Mouse (Mus musculus) frontal cortex, adult 2 months (tissue): Measurements from ENCODE around the gene 9930021J03Rik. TPM values are rescaled to one million over a fixed set of nuclear protein-coding genes. Genes with fewer than 3 reads are reported as not detected.

Source experiments
- DNase-seq, 2 experiments: peaks; one replicate each; pipeline ENCODE4 v3.0.0; 2022; ENCODE audit warnings: low spot score in 1 of 2; ENCODE audit errors: extremely low spot score in 1 of 2
- polyA plus RNA-seq: library from polyadenylated mRNA; depleted of rRNA; stranded (reverse); fragments of >200 nt; gene quantifications from 2 replicates; pipeline ENCODE4 v1.2.3, GENCODE M21; 2012

The 9930021J03Rik gene
- polyA plus RNA-seq, 1 experiment, result 32.5 TPM

DNA sequence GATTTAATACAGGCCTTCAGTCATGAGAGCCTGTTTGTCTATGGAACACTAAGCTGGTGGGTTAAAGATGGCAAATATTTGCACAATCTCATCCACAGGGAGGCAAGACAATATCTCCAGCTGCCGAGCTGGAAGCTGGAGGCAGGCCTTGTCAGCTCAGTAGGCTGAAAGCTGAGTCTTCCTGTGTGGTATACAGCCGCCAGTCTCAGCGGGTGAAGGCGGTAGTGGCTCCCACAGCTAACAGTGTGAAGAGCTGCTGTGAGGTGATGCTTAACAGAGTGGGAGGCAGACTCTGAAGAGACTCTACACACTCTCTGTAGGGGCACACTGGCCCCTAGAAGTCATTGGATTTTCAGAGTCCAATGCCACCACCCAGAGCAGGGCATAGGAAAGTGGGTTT lies 104.1 kb downstream of the 9930021J03Rik start:
- DNase-seq, result peak in 1 of 2 experiments; percentile 51

GRCm38 (mm10) chr19:29697245-29697874 lies 108.4 kb downstream of the 9930021J03Rik start, which contains the start of gene Mlana:
Gene Mlana (plus strand): TSS chr19:29697824.
- peak in 1 of 2 experiments; percentile 6 for DNase-seq

GRCm38 (mm10) chr19:29696840-29697239 lies 108.9 kb downstream of the 9930021J03Rik start:
- no peak for DNase-seq

- DNase-seq, result peak in 1 of 2 experiments; percentile 55
Measured at GRCm38 (mm10) chr19:29696309-29696708, 109.5 kb downstream of the 9930021J03Rik start.

DNA sequence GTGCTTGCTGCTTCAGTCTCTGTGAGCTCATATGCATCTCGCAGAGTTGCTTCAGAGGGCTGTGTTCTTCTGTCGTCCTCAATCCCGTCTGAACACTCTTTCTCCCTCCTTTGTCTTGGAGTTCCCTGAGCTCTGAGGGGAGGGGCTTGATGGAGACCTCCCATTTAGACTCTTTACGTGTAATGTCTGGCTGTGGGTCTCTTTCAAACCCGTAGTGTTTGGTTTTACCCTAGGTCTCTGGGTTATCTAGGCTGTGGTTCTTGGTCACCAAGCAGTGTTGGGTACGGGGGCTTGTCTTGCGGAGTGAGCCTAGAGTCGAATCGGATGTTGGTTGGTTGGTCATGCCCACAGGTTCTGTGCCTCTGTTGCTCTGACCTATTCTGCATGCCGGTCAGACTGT lies 110.7 kb downstream of the 9930021J03Rik start:
- no peak for DNase-seq

DNA sequence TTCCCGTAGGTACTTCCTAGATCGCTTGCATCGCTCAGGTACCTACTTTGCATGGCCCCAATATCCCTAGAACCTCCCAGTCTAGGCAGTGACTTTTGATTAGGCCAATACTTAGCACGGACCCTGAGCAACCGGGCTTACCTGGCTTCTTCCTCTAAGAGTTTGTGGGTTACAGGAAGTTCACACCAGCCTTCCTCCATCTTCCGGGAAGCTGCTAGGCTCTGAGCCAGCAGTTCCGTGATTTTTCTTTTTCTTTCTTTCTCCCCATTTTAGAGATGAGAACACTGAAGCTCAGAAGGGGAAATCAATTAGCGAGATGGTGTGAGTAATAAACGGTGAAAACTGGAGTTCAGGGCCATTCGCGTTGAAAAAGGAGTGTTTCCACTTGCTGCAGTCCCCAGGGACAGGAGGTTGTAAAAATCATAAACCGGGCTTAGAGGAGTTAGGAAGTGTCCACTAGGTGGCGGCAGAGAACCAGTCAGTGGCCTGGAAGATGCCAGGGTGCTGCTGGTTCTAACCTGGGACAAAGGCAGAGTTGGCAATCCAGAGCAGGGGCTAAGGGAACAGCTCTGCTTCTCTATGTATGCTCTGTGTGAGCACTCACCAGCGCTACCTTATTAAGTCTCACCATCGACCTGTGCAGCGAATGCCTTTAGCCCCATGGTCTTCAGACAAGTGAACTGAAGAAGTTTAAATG lies 121.8 kb downstream of the 9930021J03Rik start:
- DNase-seq, result peak; percentile 48 to 95

GRCm38 (mm10) chr19:29680182-29681152 lies 125.3 kb downstream of the 9930021J03Rik start:
- no peak for DNase-seq

GRCm38 (mm10) chr19:29678181-29678778 lies 127.5 kb downstream of the 9930021J03Rik start:
- no peak for DNase-seq

DNA sequence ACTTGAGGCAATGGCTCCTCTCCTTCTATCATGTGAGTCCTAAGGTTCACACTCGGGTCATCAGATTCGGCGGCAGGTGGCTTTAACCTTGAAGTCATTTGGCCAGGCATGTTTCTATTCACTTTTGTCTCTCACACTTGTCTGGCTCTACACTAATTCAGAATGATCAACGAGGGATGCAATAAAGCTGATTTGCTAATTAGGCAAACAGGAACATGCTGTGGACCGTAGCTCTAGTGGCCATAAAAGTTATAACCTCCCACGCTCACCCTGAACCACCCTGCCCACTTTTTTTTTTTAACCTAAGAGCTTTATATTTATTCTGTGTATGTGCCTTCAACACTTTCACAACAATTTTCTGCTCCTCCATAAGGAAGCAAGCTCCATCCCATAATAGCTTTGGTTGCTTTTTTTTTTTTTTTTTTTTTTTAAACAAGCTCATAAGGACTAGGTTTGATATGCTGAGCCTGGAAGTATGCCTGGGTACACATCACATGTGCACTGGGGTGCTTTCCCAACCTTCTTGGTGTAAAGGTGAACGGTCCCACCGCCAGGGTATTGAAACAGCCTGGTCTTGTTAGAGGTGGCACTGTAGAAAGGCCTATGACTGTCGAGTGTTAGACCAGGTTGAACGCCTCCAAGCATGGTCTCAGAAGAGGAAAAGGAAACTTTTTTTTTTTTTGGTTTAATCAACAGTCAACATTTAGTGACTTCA lies 129.2 kb downstream of the 9930021J03Rik start:
- DNase-seq, result no peak

DNA sequence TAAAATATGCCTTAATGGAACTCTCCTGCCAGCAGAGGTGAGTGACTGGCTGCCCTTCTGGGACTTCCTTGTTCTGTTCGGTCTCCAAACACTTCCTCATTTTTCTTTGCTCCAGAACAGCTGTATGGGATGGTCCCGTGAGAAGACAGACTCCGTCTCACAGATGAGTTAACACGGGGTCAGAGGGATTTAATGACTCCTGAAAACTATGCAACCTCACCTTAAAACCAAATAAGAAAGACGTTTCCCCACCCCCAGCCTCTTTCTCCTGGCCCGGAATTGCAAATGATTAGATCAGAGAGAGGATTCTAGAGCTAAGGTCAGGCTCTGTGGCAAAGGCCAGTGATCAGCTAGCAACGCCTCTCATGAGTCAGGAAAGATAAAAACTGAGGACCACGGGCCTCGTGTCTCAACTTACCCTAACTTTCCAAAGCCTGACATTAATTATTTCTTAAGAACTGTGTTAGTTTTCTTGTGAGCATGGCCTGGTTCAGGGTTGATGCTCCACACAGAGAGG lies 130.2 kb downstream of the 9930021J03Rik start:
- no peak for DNase-seq

- DNase-seq, result no peak
Measured at GRCm38 (mm10) chr19:29674946-29675345, 130.8 kb downstream of the 9930021J03Rik start.

- no peak for DNase-seq
Measured at GRCm38 (mm10) chr19:29672660-29673059, 133.1 kb downstream of the 9930021J03Rik start.

DNA sequence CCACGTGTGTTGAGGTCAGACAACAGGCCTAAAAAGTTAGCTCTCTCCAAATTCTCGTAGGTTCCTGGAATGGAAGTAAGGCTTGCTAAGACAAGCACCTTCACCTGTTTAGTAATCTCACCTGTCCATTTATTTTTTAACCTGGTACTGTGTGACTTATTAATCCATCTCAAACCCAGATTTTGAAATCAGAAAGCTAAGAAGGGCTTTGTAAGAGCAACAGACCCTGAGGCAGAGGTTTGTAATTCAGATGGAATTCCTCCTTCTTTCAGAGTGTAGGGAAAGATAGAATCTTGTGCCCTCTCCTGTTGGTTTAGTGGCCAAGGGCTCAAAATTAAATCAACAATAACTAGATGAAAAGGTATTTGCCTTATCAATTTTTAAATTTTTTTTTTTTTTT lies 134.6 kb downstream of the 9930021J03Rik start:
- DNase-seq, result no peak

- DNase-seq, result no peak
Measured at GRCm38 (mm10) chr19:29670247-29670646, 135.5 kb downstream of the 9930021J03Rik start.

GRCm38 (mm10) chr19:29668135-29668534 lies 137.7 kb downstream of the 9930021J03Rik start:
- no peak for DNase-seq

DNA sequence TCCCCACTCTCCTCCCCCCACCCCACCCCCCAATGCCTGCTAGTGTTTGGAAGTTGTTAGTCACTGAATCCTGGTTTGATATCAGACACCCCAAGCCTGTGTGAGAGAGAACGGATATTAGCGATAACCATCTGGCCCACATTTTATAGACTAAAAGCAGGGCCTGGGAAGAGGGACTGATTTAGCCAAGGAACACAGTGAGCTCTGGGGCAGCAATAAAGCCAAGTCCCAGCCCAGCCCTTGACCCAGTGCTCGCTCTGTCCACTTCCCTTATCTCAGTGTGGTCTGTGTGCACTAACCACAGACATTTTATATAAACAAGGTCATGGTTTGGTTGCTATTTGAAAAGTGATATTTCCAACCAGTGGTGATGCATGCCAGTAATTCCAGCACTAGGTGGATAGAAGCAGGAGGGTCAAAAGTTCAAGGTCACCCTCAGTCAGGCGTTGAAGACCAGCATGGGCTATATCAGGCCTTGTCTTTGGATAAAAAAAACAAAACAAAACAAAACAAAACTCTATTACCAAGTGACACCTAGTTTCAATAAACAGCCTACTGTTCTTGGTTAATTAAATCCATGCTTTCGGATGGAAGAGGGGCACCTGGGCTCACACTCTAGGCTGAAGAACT lies 138.7 kb downstream of the 9930021J03Rik start:
- no peak for DNase-seq

DNA sequence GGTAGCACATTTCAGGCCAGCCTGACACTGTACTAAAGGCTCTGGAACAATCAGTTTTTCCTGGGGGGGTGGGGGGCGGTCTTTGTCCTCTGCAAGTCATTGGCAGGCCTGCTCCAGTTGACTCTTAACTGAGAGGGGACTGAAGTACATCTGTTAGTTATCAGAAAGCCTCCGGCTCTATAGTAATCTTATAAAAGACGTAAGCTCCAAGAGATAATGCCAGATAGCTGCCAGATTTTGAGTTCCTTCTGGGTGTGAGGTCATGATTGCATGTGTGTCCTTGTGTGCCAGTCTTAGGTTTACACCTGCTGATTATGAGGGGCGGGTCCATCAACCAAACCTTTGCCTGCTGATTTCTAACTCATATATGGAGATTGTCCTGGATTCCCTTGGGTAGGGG lies 139.6 kb downstream of the 9930021J03Rik start:
- DNase-seq, result no peak

DNA sequence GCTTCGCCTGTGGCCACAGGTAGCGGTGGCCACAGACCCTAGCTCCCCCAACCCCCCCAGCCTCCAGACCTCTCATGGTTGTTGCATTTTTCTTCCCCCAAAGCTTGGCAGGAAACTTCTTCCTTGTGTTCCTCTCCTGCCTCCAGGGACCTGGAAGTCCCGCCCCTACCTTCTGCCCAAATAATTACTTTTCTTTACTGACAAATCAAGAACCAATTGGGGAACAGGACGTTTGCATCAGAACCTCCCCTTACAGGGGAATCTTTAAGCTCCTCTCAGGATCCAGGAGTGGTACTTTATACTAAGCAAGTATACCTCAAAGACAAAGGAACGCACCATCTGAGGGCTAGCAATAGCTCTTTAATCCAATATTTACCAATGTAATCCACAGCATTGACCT lies 140.9 kb downstream of the 9930021J03Rik start:
- no peak for DNase-seq
